Mouse (Mus musculus): ENCODE results near the gene Ifi47.
"Not testable (repeated sequence)": the region's sequence is repeated elsewhere in the genome, so short reads cannot be mapped to it uniquely, and the experiment has no call there.

Gene Ifi47

GRCm38 (mm10) chr11:49076001-49076757 lies at the start of gene Ifi47:
Gene Ifi47 (plus strand): TSS chr11:49076587.
- DNase-seq (ENCODE audit: extremely low read depth, low read depth) = peak; percentile 74

- not testable (repeated sequence) for DNase-seq (ENCODE audit: extremely low read depth, low read depth)
These were observed 26.3 kb upstream of the Ifi47 start for GRCm38 (mm10) chr11:49050064-49050463.

GRCm38 (mm10) chr11:49051093-49051891 lies 25.1 kb upstream of the Ifi47 start, which contains the start of gene 9930111J21Rik2:
Gene 9930111J21Rik2 (minus strand): TSS chr11:49051242.
- DNase-seq (ENCODE audit: extremely low read depth, low read depth) = not testable (repeated sequence)

- not testable (repeated sequence) for DNase-seq (ENCODE audit: extremely low read depth, low read depth)
These were observed 24.5 kb upstream of the Ifi47 start for GRCm38 (mm10) chr11:49051894-49052293.

GRCm38 (mm10) chr11:49060061-49060460 lies 16.3 kb upstream of the Ifi47 start:
- DNase-seq (ENCODE audit: extremely low read depth, low read depth) = not testable (repeated sequence)

DNA sequence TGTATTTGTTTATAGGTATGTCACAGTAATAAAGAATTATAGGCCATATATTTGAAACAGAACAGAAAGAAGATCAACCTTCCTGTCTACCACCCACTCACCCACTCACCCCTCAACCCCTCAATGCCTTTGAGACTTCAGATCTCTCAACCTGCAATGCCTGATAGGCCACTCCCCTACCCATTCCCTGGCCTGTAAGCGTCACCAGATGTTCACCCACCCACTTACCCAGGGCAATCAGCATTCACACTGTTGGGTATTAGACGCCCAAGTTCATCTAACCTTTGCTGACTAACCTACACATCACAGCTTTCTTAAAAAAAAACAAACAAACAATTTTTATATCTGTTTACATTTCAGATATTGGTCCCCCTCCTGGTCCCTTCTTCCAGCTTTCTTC lies 14.5 kb upstream of the Ifi47 start:
- DNase-seq (ENCODE audit: extremely low read depth, low read depth) = not testable (repeated sequence)

- DNase-seq (ENCODE audit: extremely low read depth, low read depth) = not testable (repeated sequence)
These were observed 12.5 kb upstream of the Ifi47 start, which contains the start of gene Tgtp2 for GRCm38 (mm10) chr11:49063713-49064469. Gene Tgtp2 (minus strand): TSS chr11:49064206.

DNA sequence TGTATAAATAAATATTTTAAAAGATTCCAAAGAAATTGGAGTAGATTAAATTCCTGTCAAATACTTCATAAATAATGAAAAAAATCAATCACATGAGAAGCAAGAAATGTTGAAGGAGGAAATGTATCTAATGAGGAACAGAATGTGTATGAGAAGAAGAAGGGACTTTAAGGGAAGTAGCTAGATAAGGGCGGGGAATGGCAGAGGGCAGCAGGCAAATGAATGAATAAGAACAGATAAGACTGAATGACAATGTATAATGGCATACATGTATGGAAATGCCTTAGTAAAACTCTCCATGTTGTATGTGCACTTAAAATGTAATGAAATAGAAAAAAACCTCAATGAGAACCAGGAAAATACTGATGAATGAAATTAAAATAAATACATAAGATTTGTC lies 8.0 kb upstream of the Ifi47 start:
- peak; percentile 57 for DNase-seq (ENCODE audit: extremely low read depth, low read depth)

DNA sequence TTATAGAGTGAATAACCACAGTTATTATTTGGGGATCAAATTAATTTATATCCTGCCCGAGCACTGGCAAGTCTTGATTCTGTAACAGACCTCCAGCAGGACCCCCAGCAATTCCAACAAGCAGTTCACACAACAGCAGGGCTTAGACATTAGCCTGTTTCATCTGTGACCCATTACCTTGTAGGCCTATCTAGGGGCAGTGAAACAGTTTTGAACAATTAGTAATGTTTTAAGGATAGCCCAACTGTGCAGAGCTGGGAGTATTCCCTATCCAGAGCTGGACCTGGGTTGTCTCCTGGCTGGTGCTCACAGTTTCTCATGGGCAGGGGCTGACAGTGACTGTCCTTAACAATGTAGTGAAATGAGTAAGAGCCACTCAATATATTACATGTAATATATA lies 625 bp downstream of the Ifi47 start:
- DNase-seq (ENCODE audit: extremely low read depth, low read depth) = no peak

GRCm38 (mm10) chr11:49078719-49079118 lies 2.3 kb downstream of the Ifi47 start:
- no peak for DNase-seq (ENCODE audit: extremely low read depth, low read depth)

DNA sequence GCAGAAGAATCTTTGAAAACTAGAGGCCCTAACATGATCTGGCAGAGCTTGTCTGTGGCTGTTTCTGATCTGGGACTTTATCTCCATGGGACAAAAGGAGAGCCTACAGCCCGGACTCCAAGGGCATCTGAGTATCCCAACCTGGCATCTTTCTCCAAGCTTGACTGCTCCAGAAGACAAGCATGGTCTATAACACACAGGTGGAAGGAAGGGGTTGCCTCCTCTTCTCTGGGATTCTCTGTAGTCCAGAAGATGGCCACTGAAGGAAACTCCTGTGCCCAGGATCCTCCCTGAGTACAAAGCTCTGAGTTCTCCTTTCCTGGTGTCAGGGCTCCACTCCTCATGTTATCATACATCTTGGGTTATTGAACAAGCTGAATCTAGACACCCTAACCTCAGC lies 4.2 kb downstream of the Ifi47 start:
- DNase-seq (ENCODE audit: extremely low read depth, low read depth) = no peak

DNA sequence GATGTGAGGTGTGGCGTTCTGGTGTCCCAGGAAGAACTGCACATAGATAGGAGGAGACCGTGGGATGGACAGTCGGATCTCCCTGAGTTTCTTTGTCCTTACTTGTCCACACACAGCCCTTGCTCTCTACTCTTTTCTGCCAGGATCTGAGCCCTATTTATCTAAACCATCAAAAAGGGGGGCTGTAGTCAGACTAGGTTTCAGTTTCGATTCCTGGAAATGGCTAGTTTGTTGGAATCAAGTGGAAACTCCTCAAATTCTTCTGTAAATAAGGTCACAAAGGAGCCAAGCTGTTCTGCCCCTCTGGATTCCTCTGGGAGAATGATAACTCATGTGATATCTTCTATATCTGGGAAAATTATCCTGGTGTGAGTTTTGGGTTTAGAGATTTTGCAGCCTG lies 5.0 kb downstream of the Ifi47 start:
- DNase-seq (ENCODE audit: extremely low read depth, low read depth) = no peak

- DNase-seq (ENCODE audit: extremely low read depth, low read depth) = no peak
These were observed 5.5 kb downstream of the Ifi47 start for GRCm38 (mm10) chr11:49081886-49082285.

DNA sequence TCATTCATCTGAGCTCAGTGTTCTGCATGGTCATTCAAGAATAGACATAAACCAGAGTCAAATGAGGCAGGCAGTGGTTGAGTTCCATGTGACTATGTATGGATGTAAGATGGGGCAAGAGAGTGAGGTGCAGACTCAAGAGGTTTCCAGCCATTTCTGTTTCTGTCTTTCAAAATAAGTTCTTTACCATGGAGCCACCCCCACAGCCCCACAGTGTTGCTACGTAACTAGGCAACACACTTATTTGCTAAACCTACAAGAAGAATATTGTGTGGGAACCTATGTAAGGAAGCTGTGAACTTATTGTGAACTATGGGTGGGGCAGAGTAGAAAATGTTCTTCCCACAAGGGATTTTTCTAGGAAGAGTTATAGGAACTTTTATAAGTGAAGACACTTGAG lies 6.8 kb downstream of the Ifi47 start:
- DNase-seq (ENCODE audit: extremely low read depth, low read depth) = no peak

GRCm38 (mm10) chr11:49083808-49084207 lies 7.4 kb downstream of the Ifi47 start:
- peak; percentile 55 for DNase-seq (ENCODE audit: extremely low read depth, low read depth)

GRCm38 (mm10) chr11:49084385-49084784 lies 8.0 kb downstream of the Ifi47 start:
- DNase-seq (ENCODE audit: extremely low read depth, low read depth) = no peak

DNA sequence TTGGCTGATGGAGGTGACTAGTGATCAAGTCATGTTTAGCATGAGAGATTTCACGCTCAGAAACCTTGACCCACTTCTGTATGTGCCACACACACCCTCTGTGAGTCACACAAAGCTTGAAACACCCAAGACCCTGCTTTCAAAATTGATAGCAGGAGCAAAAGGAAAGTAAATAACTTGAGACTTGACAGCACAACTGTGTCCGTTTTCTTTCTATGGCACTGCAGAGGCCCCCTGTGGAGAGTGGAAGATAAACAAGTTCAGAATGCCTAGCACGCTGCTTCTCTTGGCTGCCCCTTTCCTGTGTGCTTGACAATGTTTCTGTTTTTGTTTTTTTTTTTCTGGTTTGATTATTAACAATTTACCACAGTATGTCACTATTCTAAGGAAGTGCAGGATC lies 8.5 kb downstream of the Ifi47 start:
- DNase-seq (ENCODE audit: extremely low read depth, low read depth) = no peak

DNA sequence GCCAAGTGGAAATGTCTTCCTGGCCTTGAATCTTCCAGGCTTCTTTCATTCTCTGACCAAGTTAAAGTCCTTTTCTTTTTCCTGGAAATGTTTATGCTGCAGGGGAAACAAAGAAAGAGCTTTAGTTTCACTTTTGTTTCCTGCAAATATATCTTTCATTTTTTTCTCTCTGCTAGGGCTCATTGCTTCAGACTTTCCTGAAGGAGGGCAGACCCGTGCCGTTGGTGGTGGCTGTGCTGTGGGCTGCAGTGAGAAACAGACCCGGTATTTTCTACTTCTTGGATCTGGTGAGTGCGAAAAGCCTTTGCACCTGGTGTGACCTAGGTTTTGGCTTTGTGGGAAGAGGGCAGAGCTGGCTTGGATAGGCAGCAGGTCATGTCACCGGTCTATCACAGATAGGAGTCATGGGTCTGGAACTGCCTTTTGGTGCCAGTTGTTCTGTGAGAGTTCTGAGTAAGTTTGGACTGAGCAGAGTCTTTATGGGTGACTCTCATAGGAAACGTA lies 10.5 kb downstream of the Ifi47 start:
- no peak for DNase-seq (ENCODE audit: extremely low read depth, low read depth)

DNA sequence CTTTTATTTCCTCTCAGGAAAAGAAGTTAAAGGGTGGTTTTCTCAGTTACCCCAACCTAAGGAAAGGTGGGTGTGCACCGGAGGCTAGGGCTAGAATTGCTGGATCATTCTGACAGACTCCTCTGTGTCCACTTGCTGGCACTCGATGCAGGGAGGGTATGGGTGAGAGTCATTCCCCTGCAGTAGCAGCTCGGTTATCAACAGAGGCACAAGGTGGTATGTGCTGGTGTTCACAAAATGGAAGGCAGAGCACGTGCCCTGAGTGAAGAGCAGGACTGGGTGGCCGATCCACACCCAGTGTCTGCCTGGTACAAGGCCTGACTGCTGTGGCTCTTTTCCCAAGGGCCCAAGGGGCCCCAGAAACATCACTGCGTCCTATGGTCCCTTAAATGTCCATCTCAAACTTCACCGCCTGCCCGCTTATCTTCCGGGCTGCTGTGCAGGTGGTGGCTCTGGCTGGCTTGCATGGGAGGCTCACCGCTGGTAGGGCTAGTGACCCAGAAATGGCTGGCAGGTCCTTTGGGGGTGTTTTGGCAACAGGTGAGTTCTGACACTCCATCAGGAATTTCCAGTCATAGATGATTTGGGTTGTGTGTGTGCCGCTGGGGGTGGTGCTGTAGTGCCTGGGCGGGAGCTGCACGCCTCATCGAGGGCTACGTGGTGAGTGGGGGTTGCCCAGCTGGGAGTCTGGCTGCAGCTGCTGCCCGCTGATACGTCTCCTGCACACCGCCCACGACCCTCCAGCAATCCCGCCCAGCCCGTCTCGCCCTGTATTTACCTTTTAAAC lies 11.6 kb downstream of the Ifi47 start:
- DNase-seq (ENCODE audit: extremely low read depth, low read depth) = peak; percentile 57

GRCm38 (mm10) chr11:49088990-49089652 lies 12.7 kb downstream of the Ifi47 start:
- no peak for DNase-seq (ENCODE audit: extremely low read depth, low read depth)

Measured in MEL-GATA-1-ER (cell line).